Mouse (Mus musculus) spleen, postnatal 36 days (tissue): ENCODE results near the gene Ttc27.

Experiments used
- DNase-seq, 2 experiments: peaks; one replicate each; pipeline ENCODE4 v3.0.0; 2022; ENCODE audit warnings: low spot score in 2 of 2, mixed read lengths in 1 of 2

The Ttc27 gene

GRCm38 (mm10) chr17:74830851-74831250, 113.3 kb downstream of the Ttc27 start:
- no peak for DNase-seq

- DNase-seq = no peak
Measured at GRCm38 (mm10) chr17:74841721-74842120, 124.2 kb downstream of the Ttc27 start.

- no peak for DNase-seq
Measured at GRCm38 (mm10) chr17:74842603-74843002, 125.1 kb downstream of the Ttc27 start.

- DNase-seq = no peak
Measured at GRCm38 (mm10) chr17:74843486-74843885, 126.0 kb downstream of the Ttc27 start.

GRCm38 (mm10) chr17:74846031-74846891, 128.7 kb downstream of the Ttc27 start:
- DNase-seq = no peak

GRCm38 (mm10) chr17:74850216-74850615, 132.7 kb downstream of the Ttc27 start:
- DNase-seq = no peak

- no peak for DNase-seq
Measured at GRCm38 (mm10) chr17:74859298-74859697, 141.8 kb downstream of the Ttc27 start.

GRCm38 (mm10) chr17:74860180-74860993, 142.9 kb downstream of the Ttc27 start:
- no peak for DNase-seq

GRCm38 (mm10) chr17:74863845-74864244, 146.3 kb downstream of the Ttc27 start:
- DNase-seq = no peak

- DNase-seq = no peak
Measured at GRCm38 (mm10) chr17:74864790-74865548, 147.4 kb downstream of the Ttc27 start.

GRCm38 (mm10) chr17:74865694-74866564, 148.4 kb downstream of the Ttc27 start:
- DNase-seq = no peak

- DNase-seq = peak; percentile 12 to 16
Measured at GRCm38 (mm10) chr17:74866565-74867507, 149.3 kb downstream of the Ttc27 start.

GRCm38 (mm10) chr17:74868185-74868907, 150.8 kb downstream of the Ttc27 start:
- DNase-seq = no peak

GRCm38 (mm10) chr17:74869556-74869955, 152.0 kb downstream of the Ttc27 start:
- DNase-seq = no peak

GRCm38 (mm10) chr17:74870177-74871160, 152.9 kb downstream of the Ttc27 start:
- no peak for DNase-seq

GRCm38 (mm10) chr17:74872567-74872966, 155.0 kb downstream of the Ttc27 start:
- no peak for DNase-seq

GRCm38 (mm10) chr17:74873756-74874155, 156.2 kb downstream of the Ttc27 start:
- no peak for DNase-seq

GRCm38 (mm10) chr17:74875740-74876139, 158.2 kb downstream of the Ttc27 start:
- no peak for DNase-seq
